Mouse (Mus musculus) erythroblast, embryonic 14.5 days (primary cell): Measurements from ENCODE around the gene Ccpg1os. TPM values are rescaled to one million over a fixed set of nuclear protein-coding genes. Genes with fewer than 3 reads are reported as not detected.

Source experiments
- H3K27me3 ChIP-seq: 2 replicates; pipeline ENCODE4 v1.6.1; 2012; ENCODE audit warnings: inconsistent platforms; ENCODE audit not compliant: control insufficient read depth
- H3K36me3 ChIP-seq: 2 replicates; pipeline ENCODE4 v1.6.1; 2012; ENCODE audit warnings: mild to moderate bottlenecking, inconsistent platforms; ENCODE audit not compliant: control insufficient read depth
- H3K4me1 ChIP-seq: 2 replicates; pipeline ENCODE4 v1.6.1; 2012; ENCODE audit warnings: inconsistent platforms; ENCODE audit not compliant: control insufficient read depth
- H3K4me3 ChIP-seq: replicated peaks from 2 replicates; pipeline ENCODE3; 2012; ENCODE audit warnings: moderate library complexity, mild to moderate bottlenecking, inconsistent platforms
- H3K9me3 ChIP-seq: 2 replicates; pipeline ENCODE4 v1.6.1; 2012; ENCODE audit warnings: low read length, inconsistent platforms, mixed read lengths; ENCODE audit not compliant: control insufficient read depth
- GATA1 ChIP-seq: IDR thresholded peaks from 2 replicates; pipeline ENCODE4 v1.6.1; 2012; ENCODE audit warnings: low read length, inconsistent platforms, mixed read lengths
- TAL1 ChIP-seq: IDR thresholded peaks from 3 replicates; pipeline ENCODE4 v1.6.1; 2012; ENCODE audit warnings: low read length, inconsistent platforms, mixed read lengths
- polyA plus RNA-seq: library from polyadenylated mRNA; stranded (reverse); fragments of >175 nt; gene quantifications from 2 replicates; pipeline ENCODE4 v1.2.3, GENCODE M21; 2012

Ccpg1os gene
- polyA plus RNA-seq, 1 experiment: 0.05 TPM

DNA sequence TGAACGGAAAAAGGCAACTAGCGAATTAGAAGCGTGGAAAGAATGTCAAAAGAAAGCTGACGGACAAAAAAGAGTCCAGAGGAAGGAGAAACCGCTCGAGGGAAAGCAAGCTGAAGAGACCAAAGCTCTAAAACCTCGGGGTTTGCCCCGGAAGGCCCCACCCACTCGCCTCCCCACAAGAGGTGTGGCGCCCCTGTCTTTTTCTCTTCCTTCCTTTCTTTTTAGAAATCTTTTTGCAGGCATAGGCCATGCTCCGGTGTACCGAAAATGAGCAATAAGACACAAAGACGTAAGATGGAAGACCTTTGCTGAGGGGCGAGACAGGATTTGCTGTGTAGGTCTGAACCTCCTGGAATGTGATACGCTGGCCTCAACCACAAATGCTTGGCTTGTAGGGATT, 23.2 kb downstream of the Ccpg1os start:
- peaks cover 16% of the 10 kb centered on the region for H3K4me1 ChIP-seq
- H3K9me3 ChIP-seq: no peaks in the 10 kb centered on the region
- H3K36me3 ChIP-seq: no peaks in the 10 kb centered on the region
- no peaks in the 10 kb centered on the region for H3K27me3 ChIP-seq
- H3K4me3 ChIP-seq: no peak overlapping the region
- TF ChIP-seq GATA1 (no peak), TAL1 (no peak)

DNA sequence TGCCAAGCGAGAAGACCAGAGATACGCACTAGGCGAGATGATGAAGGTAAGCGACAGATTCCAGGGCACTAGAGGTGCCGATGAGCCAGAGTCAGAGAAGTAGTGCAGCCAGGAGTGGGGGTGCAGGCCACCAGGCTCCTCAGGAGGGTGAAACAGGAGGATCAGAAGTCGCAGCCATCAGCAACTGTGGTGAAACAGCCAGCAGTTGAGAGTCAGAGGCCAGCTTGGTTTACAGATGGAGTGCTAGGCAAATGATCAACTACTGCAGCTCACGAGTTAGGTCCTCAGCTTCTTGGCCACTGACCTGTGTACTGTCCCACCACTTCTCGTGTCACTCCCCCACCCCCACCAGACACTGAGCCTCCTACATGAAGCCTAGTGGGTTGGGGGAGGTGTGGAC, 23.8 kb downstream of the Ccpg1os start:
- H3K4me3 ChIP-seq: no peak overlapping the region
- H3K27me3 ChIP-seq: no peaks in the 10 kb centered on the region
- H3K36me3 ChIP-seq: no peaks in the 10 kb centered on the region
- no peaks in the 10 kb centered on the region for H3K9me3 ChIP-seq
- peaks cover 16% of the 10 kb centered on the region for H3K4me1 ChIP-seq
- TF ChIP-seq GATA1: no peak
- no peak for TF ChIP-seq TAL1

DNA sequence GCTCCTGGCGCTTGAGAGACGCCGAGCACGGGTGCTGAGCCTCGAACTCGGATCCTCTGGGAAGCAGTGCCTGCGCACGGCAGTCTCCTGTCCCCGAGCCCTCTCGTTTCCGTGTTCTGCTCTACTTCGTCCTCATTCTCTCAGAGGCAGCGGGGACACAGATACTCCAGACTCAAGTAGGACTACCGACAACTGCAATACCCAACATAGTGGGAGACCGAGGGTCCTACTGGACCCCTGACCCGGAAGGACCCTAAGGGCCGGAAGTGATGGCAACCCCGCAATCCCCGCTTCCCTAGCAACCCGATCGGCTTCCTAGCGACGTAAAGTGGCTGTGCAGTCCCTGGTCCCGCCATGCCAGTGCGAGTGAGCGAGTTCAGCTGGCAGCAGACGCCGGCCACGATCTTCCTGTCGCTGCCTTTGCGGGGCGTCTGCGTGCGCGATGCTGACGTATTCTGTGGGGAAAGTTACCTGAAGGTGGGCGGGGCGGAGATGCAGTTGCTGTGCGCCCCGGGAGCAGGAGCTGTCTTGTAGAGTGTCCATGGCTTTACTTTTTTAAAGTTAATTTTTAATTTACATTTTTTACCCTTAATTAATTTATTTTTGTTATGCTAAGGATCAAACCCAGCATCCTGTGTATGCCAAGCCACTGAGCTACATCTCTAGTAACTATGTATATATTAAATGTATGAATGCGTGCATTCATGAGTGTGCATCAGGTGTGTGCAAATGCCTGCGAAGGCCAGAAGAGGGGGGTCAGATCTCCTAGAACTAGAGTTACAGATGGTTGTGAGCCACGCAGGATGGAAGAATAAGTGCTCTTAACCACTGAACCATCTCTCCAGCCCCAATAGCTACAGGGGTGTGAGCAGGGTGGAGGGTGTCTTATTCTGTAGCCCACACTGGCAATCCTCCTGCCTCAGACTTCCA, 26.4 kb downstream of the Ccpg1os start, which contains the start of the genes Dyx1c1 and Gm44503:
Dyx1c1 (plus strand) TSS at position 265 of the 930 bp plus-strand sequence.
Gm44503 (plus strand) TSS at position 332 of the 930 bp plus-strand sequence.
- peaks cover 16% of the 10 kb centered on the region for H3K4me1 ChIP-seq
- no peak for TF ChIP-seq GATA1
- no peak for TF ChIP-seq TAL1
- no peaks in the 10 kb centered on the region for H3K9me3 ChIP-seq
- H3K27me3 ChIP-seq: no peaks in the 10 kb centered on the region
- no peaks in the 10 kb centered on the region for H3K36me3 ChIP-seq
- peak within 1 kb of the TSS; percentile 68 for H3K4me3 ChIP-seq

DNA sequence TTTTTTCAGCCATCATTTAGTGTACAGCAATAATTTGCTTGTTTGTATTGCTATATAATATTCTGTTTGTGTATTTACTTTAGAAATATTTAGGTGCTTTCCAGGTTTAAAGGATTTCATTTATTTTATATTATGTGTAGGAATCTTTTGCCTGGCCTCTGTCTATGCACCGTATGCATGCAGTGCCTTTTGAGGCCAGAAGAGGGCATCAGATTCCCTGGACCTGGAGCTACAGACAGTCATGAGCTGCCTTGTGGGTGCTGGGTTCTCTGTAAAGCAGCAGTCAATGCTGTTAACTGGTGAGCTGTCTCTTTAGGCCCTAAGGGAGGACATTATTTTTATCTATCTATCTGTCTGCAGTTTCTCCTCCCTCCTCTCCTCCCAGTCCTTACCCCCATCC, 29.6 kb downstream of the Ccpg1os start:
- no peak overlapping the region for H3K4me3 ChIP-seq
- TF ChIP-seq TAL1: no peak

DNA sequence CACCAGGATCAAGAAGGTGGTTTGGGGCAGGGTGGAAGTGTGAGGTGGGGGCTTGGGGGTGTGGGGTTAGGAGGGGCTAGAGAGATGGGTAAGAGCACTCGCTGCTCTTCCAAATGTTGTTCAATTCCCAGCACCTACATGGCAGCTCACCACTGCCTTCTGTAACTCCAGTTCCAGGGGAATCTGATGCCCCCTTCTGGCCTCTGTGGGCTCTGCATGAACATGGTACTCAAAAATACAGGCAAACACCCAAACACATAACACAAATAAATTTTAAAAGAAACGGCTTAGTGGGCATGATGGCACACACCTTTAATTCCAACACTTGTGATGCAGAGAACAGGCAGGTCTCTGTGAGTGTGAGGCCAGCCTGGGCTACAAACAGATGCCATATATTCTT, 30.4 kb downstream of the Ccpg1os start:
- Histone ChIP-seq H3K27me3 (no peaks in the 10 kb centered on the region), H3K36me3 (no peaks in the 10 kb centered on the region), H3K4me1 (peaks cover 13% of the 10 kb centered on the region), H3K4me3 (no peak overlapping the region), H3K9me3 (no peaks in the 10 kb centered on the region)
- no peak for TF ChIP-seq TAL1
- no peak for TF ChIP-seq GATA1

More for the DNA sequence above, 29.6 kb downstream of the Ccpg1os start:
- Histone ChIP-seq H3K9me3 (no peaks in the 10 kb centered on the region), H3K36me3 (no peaks in the 10 kb centered on the region), H3K27me3 (no peaks in the 10 kb centered on the region), H3K4me1 (peaks cover 13% of the 10 kb centered on the region)

- Histone ChIP-seq H3K4me3 (no peak overlapping the region), H3K36me3 (no peaks in the 10 kb centered on the region), H3K9me3 (peaks cover 2% of the 10 kb centered on the region), H3K4me1 (no peaks in the 10 kb centered on the region), H3K27me3 (no peaks in the 10 kb centered on the region)
- TF ChIP-seq GATA1 (no peak), TAL1 (no peak)
Measured at GRCm38 (mm10) chr9:72949572-72949971, 35.6 kb downstream of the Ccpg1os start.

- no peaks in the 10 kb centered on the region for H3K4me1 ChIP-seq
- no peaks in the 10 kb centered on the region for H3K27me3 ChIP-seq
- no peaks in the 10 kb centered on the region for H3K36me3 ChIP-seq
- H3K9me3 ChIP-seq: peaks cover 2% of the 10 kb centered on the region
- no peak overlapping the region for H3K4me3 ChIP-seq
- TF ChIP-seq TAL1 (no peak), GATA1 (no peak)
Measured at GRCm38 (mm10) chr9:72947010-72947409, 38.2 kb downstream of the Ccpg1os start.

GRCm38 (mm10) chr9:72944286-72944685, 40.9 kb downstream of the Ccpg1os start:
- Histone ChIP-seq H3K27me3 (no peaks in the 10 kb centered on the region), H3K4me3 (no peak overlapping the region)

DNA sequence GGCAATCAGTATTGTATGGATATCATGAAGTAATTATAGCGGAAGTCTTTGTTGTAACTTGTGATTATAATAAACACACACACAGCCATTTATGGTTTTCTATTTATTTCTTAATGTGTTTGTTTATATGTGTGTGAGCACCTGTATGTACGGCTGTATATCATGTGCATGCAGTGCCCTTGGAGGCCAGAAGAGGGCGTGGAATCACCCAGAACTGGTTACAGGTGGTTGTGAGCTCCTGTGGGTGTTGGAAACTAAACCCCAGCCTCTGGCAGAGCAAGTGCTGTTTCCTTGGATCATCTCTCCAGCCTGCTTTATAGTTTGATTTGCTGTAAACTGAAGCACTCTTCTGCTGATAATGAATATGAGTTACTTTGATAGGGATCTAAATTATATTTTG, 41.8 kb downstream of the Ccpg1os start:
- H3K4me1 ChIP-seq: no peaks in the 10 kb centered on the region
- peaks cover 2% of the 10 kb centered on the region for H3K9me3 ChIP-seq
- H3K4me3 ChIP-seq: no peak overlapping the region
- no peak for TF ChIP-seq TAL1
- TF ChIP-seq GATA1: no peak
- H3K27me3 ChIP-seq: no peaks in the 10 kb centered on the region
- H3K36me3 ChIP-seq: no peaks in the 10 kb centered on the region

More at GRCm38 (mm10) chr9:72944286-72944685, 40.9 kb downstream of the Ccpg1os start:
- no peaks in the 10 kb centered on the region for H3K4me1 ChIP-seq
- H3K9me3 ChIP-seq: peaks cover 2% of the 10 kb centered on the region
- no peak for TF ChIP-seq TAL1
- TF ChIP-seq GATA1: no peak
- no peaks in the 10 kb centered on the region for H3K36me3 ChIP-seq
